Mouse (Mus musculus) lung, postnatal 10 days (tissue): Measurements from ENCODE around the gene Sun2.

Experiments
- DNase-seq: peaks from one replicate; pipeline ENCODE4 v3.0.0; 2021

Gene Sun2

GRCm38 (mm10) chr15:79720267-79720666 lies 22.1 kb downstream of the Sun2 start:
- no peak for DNase-seq

GRCm38 (mm10) chr15:79716710-79717109 lies 25.6 kb downstream of the Sun2 start:
- DNase-seq = no peak

- DNase-seq = no peak
These were observed 26.7 kb downstream of the Sun2 start for GRCm38 (mm10) chr15:79715646-79716045.

- no peak for DNase-seq
These were observed 34.0 kb downstream of the Sun2 start for GRCm38 (mm10) chr15:79708229-79708822.

- no peak for DNase-seq
These were observed 35.6 kb downstream of the Sun2 start for GRCm38 (mm10) chr15:79706603-79707214.

- DNase-seq = no peak
These were observed 44.7 kb downstream of the Sun2 start for GRCm38 (mm10) chr15:79697558-79698187.

- no peak for DNase-seq
These were observed 45.3 kb downstream of the Sun2 start for GRCm38 (mm10) chr15:79697011-79697410.

GRCm38 (mm10) chr15:79696508-79696907 lies 45.8 kb downstream of the Sun2 start:
- DNase-seq = no peak

- DNase-seq = no peak
These were observed 46.8 kb downstream of the Sun2 start for GRCm38 (mm10) chr15:79695516-79695915.

- no peak for DNase-seq
These were observed 47.8 kb downstream of the Sun2 start for GRCm38 (mm10) chr15:79694512-79694911.

- peak; percentile 30 for DNase-seq
These were observed 48.6 kb downstream of the Sun2 start for GRCm38 (mm10) chr15:79693740-79694139.

- DNase-seq = no peak
These were observed 50.0 kb downstream of the Sun2 start for GRCm38 (mm10) chr15:79692334-79692733.

GRCm38 (mm10) chr15:79691023-79691508 lies 51.3 kb downstream of the Sun2 start:
- peak; percentile 57 for DNase-seq

GRCm38 (mm10) chr15:79690426-79691022 lies 51.8 kb downstream of the Sun2 start, which contains the start of gene Gtpbp1:
Gene Gtpbp1, plus strand, starts transcription at chr15:79690845.
- DNase-seq = peak; percentile 99

- DNase-seq = no peak
These were observed 52.5 kb downstream of the Sun2 start for GRCm38 (mm10) chr15:79689662-79690425.

- DNase-seq = no peak
These were observed 53.9 kb downstream of the Sun2 start for GRCm38 (mm10) chr15:79688268-79688956.

GRCm38 (mm10) chr15:79687646-79688267 lies 54.6 kb downstream of the Sun2 start, which contains the start of gene Josd1:
Gene Josd1, minus strand, starts transcription at chr15:79687919.
- DNase-seq = peak; percentile 95

GRCm38 (mm10) chr15:79687175-79687574 lies 55.2 kb downstream of the Sun2 start:
- peak; percentile 53 for DNase-seq

GRCm38 (mm10) chr15:79686046-79686869 lies 56.1 kb downstream of the Sun2 start:
- no peak for DNase-seq

GRCm38 (mm10) chr15:79685141-79685641 lies 57.1 kb downstream of the Sun2 start:
- no peak for DNase-seq

- DNase-seq = no peak
These were observed 57.7 kb downstream of the Sun2 start for GRCm38 (mm10) chr15:79684616-79685015.
